Mouse (Mus musculus): ENCODE data around the gene Gm17467. TPM values are rescaled to one million over a fixed set of nuclear protein-coding genes. Genes with fewer than 3 reads are reported as not detected.
"Not testable (repeated sequence)": the region's sequence is repeated elsewhere in the genome, so short reads cannot be mapped to it uniquely, and the experiment has no call there.

Gm17467 gene
- polyA plus RNA-seq (2016; fragmentation: Nextera tagmentation; extraction: Ambion mirVana): not detected in 2 replicates

DNA sequence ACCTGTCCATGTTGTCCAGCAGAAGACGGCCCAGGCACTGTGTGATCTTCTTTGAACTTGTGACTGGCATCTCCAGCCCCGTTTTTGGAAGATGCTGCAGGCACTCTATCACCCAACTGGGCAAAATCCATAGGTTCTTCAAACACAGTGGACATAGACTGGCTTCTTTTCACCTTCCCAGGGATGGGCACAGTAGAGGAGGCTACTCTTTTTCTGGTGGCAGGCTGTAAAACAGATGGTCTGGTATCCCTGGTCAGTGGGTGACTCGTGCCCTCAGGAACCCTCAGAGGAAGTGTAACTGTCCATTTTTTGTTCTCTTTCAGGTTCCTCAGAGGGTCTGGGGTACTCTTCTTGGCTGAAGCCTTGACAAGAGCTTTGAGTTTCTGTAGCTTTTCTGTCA, at the start of gene Gm17467:
TSS of gene Gm17467 (minus strand) at position 101 of the 400 bp plus-strand sequence.
- no CpG with 5 or more reads among the region's 3 CpGs for WGBS
- not testable (repeated sequence) for H3K4me2 ChIP-seq (replicated peaks); H3K36me3 ChIP-seq; H3K4me1 ChIP-seq; H3K9me3 ChIP-seq (replicated peaks); ATAC-seq (ENCODE audit: low FRiP score); H3K9ac ChIP-seq; H3K4me3 ChIP-seq; H3K27me3 ChIP-seq; H3K27ac ChIP-seq

Other genes with a start within 250 kb of the Gm17467 start
- not detected in 2 replicates for gene Cldn34c2, start 123.1 kb downstream of the Gm17467 start, polyA plus RNA-seq (2016; fragmentation: Nextera tagmentation; extraction: Ambion mirVana)
- not detected in 2 replicates for gene Cldn34c3, start 88.9 kb upstream of the Gm17467 start, polyA plus RNA-seq (2016; fragmentation: Nextera tagmentation; extraction: Ambion mirVana)

Measured in hindbrain, embryonic 12.5 days (tissue).